Mouse (Mus musculus) CH12.LX (cell line): ENCODE results near the gene Zswim5. TPM values are rescaled to one million over a fixed set of nuclear protein-coding genes. Genes with fewer than 3 reads are reported as not detected.
A peak's percentile ranks its signal among the peaks of the same experiment; 100 is the strongest.

Experiments
- DNase-seq: peaks from one replicate; pipeline ENCODE4 v3.0.0-alpha.2; 2013; ENCODE audit errors: extremely low read depth
- H3K27ac ChIP-seq: 2 replicates; pipeline ENCODE4 v1.5.1; 2012; ENCODE audit warnings: low read depth, mild to moderate bottlenecking, control low read depth, moderate library complexity; ENCODE audit not compliant: insufficient read depth
- H3K27me3 ChIP-seq: replicated peaks from 2 replicates; pipeline ENCODE3; 2012; ENCODE audit warnings: inconsistent platforms
- H3K36me3 ChIP-seq, 2 experiments: replicated peaks in 1 of 2; 2 replicates each; pipeline versions ENCODE3 to v1.6.1; 2012; ENCODE audit warnings: inconsistent platforms in 1 of 2, low read length in 1 of 2, mild to moderate bottlenecking in 1 of 2, mixed read lengths in 1 of 2, moderate library complexity in 1 of 2; ENCODE audit not compliant: control insufficient read depth in 1 of 2, insufficient read depth in 1 of 2
- H3K4me1 ChIP-seq, 2 experiments: 2 replicates each; pipeline ENCODE4 v1.6.1; 2012; ENCODE audit warnings: inconsistent platforms in 1 of 2, moderate library complexity in 1 of 2; ENCODE audit not compliant: insufficient read depth in 2 of 2, control insufficient read depth in 1 of 2
- H3K4me2 ChIP-seq: 2 replicates; pipeline ENCODE4 v1.6.1; 2012; ENCODE audit warnings: low read depth, mild to moderate bottlenecking, control low read depth; ENCODE audit not compliant: poor library complexity, insufficient read depth, severe bottlenecking
- H3K4me3 ChIP-seq, 3 experiments: fragments of 150-350 bp in 1 of 3; sonication (generic) in 1 of 3; replicated peaks in 1 of 3; 2 replicates each; pipeline versions ENCODE3 to v1.5.1; 2011 to 2012; ENCODE audit warnings: low read depth in 2 of 3, low read length in 2 of 3, mild to moderate bottlenecking in 2 of 3, moderate library complexity in 2 of 3, control low read depth in 1 of 3, improper control_type of control experiment in 1 of 3, inconsistent platforms in 1 of 3, mixed read lengths in 1 of 3; ENCODE audit not compliant: poor library complexity in 1 of 3
- H3K79me2 ChIP-seq: replicated peaks from 2 replicates; pipeline ENCODE4 v1.6.1; 2012; ENCODE audit warnings: mild to moderate bottlenecking, moderate library complexity; ENCODE audit not compliant: control insufficient read depth, poor library complexity, insufficient read depth, severe bottlenecking; ENCODE audit errors: extremely low read depth
- H3K9ac ChIP-seq: 2 replicates; pipeline ENCODE4 v1.6.1; 2012; ENCODE audit warnings: low read depth, mild to moderate bottlenecking, control low read depth, moderate library complexity; ENCODE audit not compliant: insufficient read depth
- H3K9me3 ChIP-seq: replicated peaks from 2 replicates; pipeline ENCODE3; 2012; ENCODE audit warnings: low read length, inconsistent platforms, mixed read lengths
- BHLHE40 ChIP-seq: IDR thresholded peaks from 2 replicates; pipeline ENCODE4 v1.6.1; 2011; ENCODE audit warnings: mild to moderate bottlenecking, low read depth, low read length, improper control_type of control experiment
- ELF1 ChIP-seq: IDR thresholded peaks from 2 replicates; pipeline ENCODE4 v1.6.1; 2014; ENCODE audit warnings: low read depth, mild to moderate bottlenecking, inconsistent platforms, low read length, improper control_type of control experiment
- ETS1 ChIP-seq: conservative IDR thresholded peaks from 2 replicates; pipeline ENCODE4 v1.6.1; 2012; ENCODE audit warnings: low read depth, mild to moderate bottlenecking, inconsistent platforms, low read length, improper control_type of control experiment, moderate library complexity
- HCFC1 ChIP-seq: IDR thresholded peaks from 2 replicates; pipeline ENCODE4 v1.6.1; 2012; ENCODE audit warnings: low read depth, mild to moderate bottlenecking, inconsistent platforms, low read length, improper control_type of control experiment
- IRF4 ChIP-seq: IDR thresholded peaks from 2 replicates; pipeline ENCODE4 v1.6.1; 2014; ENCODE audit warnings: low read depth, mild to moderate bottlenecking, inconsistent platforms, low read length, improper control_type of control experiment
- MAFK ChIP-seq: IDR thresholded peaks from 2 replicates; pipeline ENCODE4 v1.6.1; 2011; ENCODE audit warnings: low read length, improper control_type of control experiment; ENCODE audit not compliant: insufficient replicate concordance
- MAX ChIP-seq: IDR thresholded peaks from 2 replicates; pipeline ENCODE4 v1.6.1; 2011; ENCODE audit warnings: low read length, improper control_type of control experiment
- MAZ ChIP-seq: IDR thresholded peaks from 2 replicates; pipeline ENCODE4 v1.6.1; 2012; ENCODE audit warnings: low read depth, mild to moderate bottlenecking, inconsistent platforms, low read length, improper control_type of control experiment, moderate library complexity
- MXI1 ChIP-seq: IDR thresholded peaks from 2 replicates; pipeline ENCODE4 v1.6.1; 2011; ENCODE audit warnings: mild to moderate bottlenecking, low read depth, low read length, improper control_type of control experiment
- MYC ChIP-seq: IDR thresholded peaks from 2 replicates; pipeline ENCODE4 v1.6.1; 2011; ENCODE audit warnings: low read depth, mild to moderate bottlenecking, improper control_type of control experiment, low read length
- PAX5 ChIP-seq: IDR thresholded peaks from 2 replicates; pipeline ENCODE4 v1.6.1; 2012; ENCODE audit warnings: low read length, inconsistent platforms, mixed read lengths
- POLR2AphosphoS2 ChIP-seq: IDR thresholded peaks from 2 replicates; pipeline ENCODE4 v1.6.1; 2011; ENCODE audit warnings: low read depth, low read length, improper control_type of control experiment
- RAD21 ChIP-seq: IDR thresholded peaks from 2 replicates; pipeline ENCODE4 v1.6.1; 2011; ENCODE audit warnings: low read depth, mild to moderate bottlenecking, low read length, improper control_type of control experiment, moderate library complexity
- SIN3A ChIP-seq: IDR thresholded peaks from 2 replicates; pipeline ENCODE4 v1.6.1; 2012; ENCODE audit warnings: low read length, improper control_type of control experiment, inconsistent platforms
- SMC3 ChIP-seq: IDR thresholded peaks from 2 replicates; pipeline ENCODE4 v1.6.1; 2011; ENCODE audit warnings: low read depth, low read length, improper control_type of control experiment
- TBP ChIP-seq: conservative IDR thresholded peaks from 2 replicates; pipeline ENCODE4 v1.6.1; 2011; ENCODE audit warnings: low read depth, low read length, improper control_type of control experiment
- UBTF ChIP-seq: IDR thresholded peaks from 2 replicates; pipeline ENCODE4 v1.6.1; 2012; ENCODE audit warnings: low read depth, mild to moderate bottlenecking, inconsistent platforms, low read length, improper control_type of control experiment, moderate library complexity
- USF1 ChIP-seq: IDR thresholded peaks from 2 replicates; pipeline ENCODE4 v1.6.1; 2014; ENCODE audit warnings: low read depth, mild to moderate bottlenecking, inconsistent platforms, low read length, improper control_type of control experiment
- USF2 ChIP-seq: conservative IDR thresholded peaks from 2 replicates; pipeline ENCODE4 v1.6.1; 2011; ENCODE audit warnings: low read depth, low read length, improper control_type of control experiment
- ZKSCAN1 ChIP-seq: IDR thresholded peaks from 2 replicates; pipeline ENCODE4 v1.6.1; 2012; ENCODE audit warnings: low read depth, inconsistent platforms, low read length, improper control_type of control experiment, borderline replicate concordance
- ZMIZ1 ChIP-seq: IDR thresholded peaks from 2 replicates; pipeline ENCODE4 v1.6.1; 2012; ENCODE audit warnings: low read depth, mild to moderate bottlenecking, inconsistent platforms, low read length, improper control_type of control experiment
- dilution Hi-C: fragments of 300-500 bp; cut with MboI; formaldehyde crosslinking; loops from 2 replicates; pipeline ENCODE4 v1.14.3; 2020; ENCODE audit warnings: low sequenced_read_pairs; ENCODE audit not compliant: extremely low pct_unique_long_range_greater_than_20kb, extremely low pct_ligation_motif_present
- in situ Hi-C: fragments of 300-500 bp; cut with MboI; formaldehyde crosslinking; loops from 3 replicates; pipeline ENCODE4 v1.14.3; 2019; ENCODE audit warnings: low sequenced_read_pairs, low pct_ligation_motif_present, low pct_unique_long_range_greater_than_20kb, mixed read lengths
- polyA plus RNA-seq: library from polyadenylated mRNA; unstranded; fragments of >175 nt; gene quantifications from 2 replicates; pipeline ENCODE4 v1.2.1, GENCODE M21; 2012; ENCODE audit warnings: low read depth; ENCODE audit not compliant: insufficient read length
- total RNA-seq, 2 experiments: library from RNA; depleted of rRNA; stranded (reverse); fragments of 300-350 nt in 1 of 2; fragments of >200 nt in 1 of 2; gene quantifications; 2 replicates each; pipeline ENCODE4 v1.2.3; 2012 to 2014

Gene Zswim5
- total and polyA plus RNA-seq, 3 experiments: 1.1 to 1.2 (median 1.2) TPM

DNA sequence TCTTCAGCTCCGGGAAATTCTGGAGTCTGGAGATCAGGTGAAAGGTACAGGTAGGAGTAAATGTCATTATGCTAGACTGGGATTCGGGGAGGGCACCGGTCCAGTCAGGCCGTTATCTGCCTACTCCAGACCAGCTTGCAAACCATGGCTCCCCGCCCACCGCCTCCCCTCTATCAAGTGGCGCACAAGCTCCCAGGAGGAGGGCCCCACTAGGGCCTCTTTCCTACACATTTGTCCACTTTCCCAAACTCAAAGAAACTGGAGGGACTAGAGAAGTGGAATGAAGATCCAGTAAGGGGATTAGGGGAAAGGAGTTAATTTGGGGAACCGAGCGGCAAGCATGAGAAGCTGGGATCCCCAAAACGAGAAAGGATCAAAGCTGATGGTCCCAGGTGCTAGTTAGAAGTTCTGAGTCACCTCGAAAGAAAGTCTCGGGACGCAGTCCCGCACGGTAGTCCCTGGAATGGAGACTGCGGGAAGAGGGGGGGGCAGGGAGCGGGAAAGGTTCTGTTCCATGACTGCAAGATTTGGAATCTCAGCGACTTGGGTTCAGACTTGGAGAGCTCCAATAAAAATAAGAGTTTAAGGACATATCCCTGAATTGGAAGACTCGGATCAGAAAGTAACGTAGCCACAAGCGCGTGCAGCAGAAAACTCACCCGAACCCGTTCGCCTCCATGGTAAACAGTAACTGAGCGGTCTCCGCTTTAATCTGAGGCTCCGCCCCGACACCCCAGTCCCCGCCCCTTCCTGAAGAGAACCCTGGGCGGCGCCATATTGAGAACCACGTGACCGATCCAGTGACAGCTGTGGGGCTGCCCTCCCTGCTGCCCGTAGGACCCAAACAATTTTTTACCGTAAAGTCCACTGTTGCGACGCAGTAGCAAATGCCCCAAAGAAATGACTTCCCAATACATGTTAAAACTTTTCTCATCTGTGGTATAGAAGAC is 116.8 kb downstream of the Zswim5 start, which contains the start of gene Urod (continued):
- TF ChIP-seq TBP (no peak; the same call in 1 of the 2 replicates), SMC3 (no peak), HCFC1 (peak; percentile 93), USF2 (peak; percentile 94), RAD21 (no peak), ELF1 (peak; percentile 87), POLR2AphosphoS2 (no peak), MAFK (no peak)
- TF ChIP-seq, all 38 proteins: peak for 16

DNA sequence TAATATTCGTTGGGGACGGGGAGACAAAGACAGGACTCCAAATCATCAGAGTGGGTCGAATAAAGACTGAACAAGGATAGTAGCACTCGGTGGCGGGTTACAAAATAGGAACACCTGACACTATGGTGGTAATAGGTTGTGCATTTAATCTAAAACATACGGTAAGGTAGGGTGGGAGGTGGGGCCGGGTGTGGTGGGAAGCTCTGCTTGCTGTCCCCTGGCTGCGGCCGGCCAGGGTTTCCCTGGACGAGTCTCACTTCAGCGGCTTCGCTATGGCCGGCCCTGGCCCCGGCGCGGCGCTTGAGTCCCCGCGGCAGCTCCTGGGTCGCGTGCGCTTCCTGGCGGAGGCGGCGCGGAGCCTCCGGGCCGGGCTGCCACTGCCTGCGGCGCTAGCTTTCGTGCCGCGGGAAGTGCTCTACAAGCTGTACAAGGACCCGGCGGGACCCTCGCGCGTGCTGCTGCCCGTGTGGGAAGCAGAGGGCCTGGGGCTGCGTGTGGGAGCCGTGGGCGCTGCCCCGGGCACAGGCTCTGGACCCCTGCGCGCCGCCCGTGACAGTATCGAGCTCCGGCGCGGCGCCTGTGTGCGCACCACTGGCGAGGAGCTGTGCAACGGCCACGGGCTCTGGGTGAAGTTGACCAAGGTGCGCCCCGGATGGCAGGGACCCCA is 118.1 kb downstream of the Zswim5 start, which contains the start of gene Hectd3:
Gene Hectd3, plus strand, starts transcription at position 187 of the 667 bp plus-strand sequence.
- Histone ChIP-seq H3K27me3 (no peaks in the 10 kb centered on the region), H3K9ac (peak within 1 kb of the TSS; percentile 71), H3K4me1 (peaks cover 5 to 31% of the 10 kb centered on the region in 2 experiments), H3K9me3 (no peaks in the 10 kb centered on the region), H3K4me2 (peak within 1 kb of the TSS; percentile 94), H3K27ac (peak within 1 kb of the TSS; percentile 5; the same call in 1 of the 2 replicates), H3K36me3 (peaks cover 16 to 43% of the 10 kb centered on the region in 2 experiments)
- TF ChIP-seq SIN3A (peak; percentile 80), TBP (no peak), BHLHE40 (peak; percentile 48; the same call in 1 of the 2 replicates), ELF1 (peak; percentile 40), ZMIZ1 (no peak), ETS1 (no peak; the same call in 1 of the 2 replicates), MAZ (0 out of 2 replicates have a peak, but pooled peaks have one; percentile 52), MAFK (no peak), ZKSCAN1 (no peak), PAX5 (no peak), USF1 (peak; percentile 11), MAX (peak; percentile 27; the same call in 1 of the 2 replicates), UBTF (no peak), MXI1 (peak; percentile 99), MYC (no peak), HCFC1 (peak; percentile 63), IRF4 (no peak)
- TF ChIP-seq, all 38 proteins: peak for 8
- peak; percentile 50 for DNase-seq
- in situ Hi-C loops: no loop called here
- dilution Hi-C loops: no loop called here
- no peaks in the 10 kb centered on the region for H3K79me2 ChIP-seq
- H3K4me3 ChIP-seq: peak within 1 kb of the TSS; percentile 82 to 89 (median 88)
